Mouse (Mus musculus) 3134 (cell line): ENCODE data around the gene Zfp445.

ENCODE experiments used
- DNase-seq: peaks from one replicate; pipeline ENCODE4 v3.0.0-alpha.2; 2011; ENCODE audit warnings: low spot score; ENCODE audit not compliant: insufficient read length; ENCODE audit errors: extremely low read depth

Gene Zfp445

DNA sequence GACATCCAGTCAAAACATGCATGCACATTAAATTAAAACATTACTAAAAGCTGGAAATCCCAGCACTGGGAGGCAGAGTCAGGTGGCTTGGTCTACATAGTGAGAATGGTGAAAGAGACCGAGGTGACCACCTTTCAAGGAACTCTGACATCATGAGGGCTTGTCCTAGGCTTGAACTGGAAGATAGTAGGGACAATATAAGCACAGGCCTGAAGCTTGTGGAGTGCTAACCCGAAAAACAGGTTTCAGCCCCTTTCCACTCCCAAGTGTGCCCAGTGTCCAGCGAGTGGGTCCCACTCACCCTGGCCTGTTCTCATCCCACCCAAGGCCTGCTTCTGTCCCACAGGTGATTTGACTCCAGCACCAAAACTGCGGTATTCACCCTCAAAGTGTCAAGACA is 28.6 kb downstream of the Zfp445 start:
- DNase-seq, result no peak

DNA sequence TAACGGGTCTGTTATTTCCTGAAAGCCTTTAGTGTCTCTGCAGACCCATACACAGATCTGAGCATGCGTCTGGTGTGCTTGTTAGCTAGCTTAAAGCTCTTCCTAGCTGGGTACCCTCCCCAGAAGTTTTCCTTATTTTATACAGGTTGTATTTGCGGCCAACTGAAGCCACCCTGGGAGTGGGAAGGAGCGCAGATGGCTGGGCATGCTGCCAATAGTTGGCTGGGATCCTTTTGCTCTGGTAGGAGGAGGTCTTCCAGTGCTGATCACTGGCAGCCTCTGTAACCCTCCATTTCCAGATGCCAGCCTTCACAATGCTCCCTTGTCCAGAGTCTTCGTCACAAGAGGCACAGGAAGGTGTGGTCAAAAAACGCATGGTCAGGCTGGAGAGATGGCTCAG is 29.0 kb downstream of the Zfp445 start:
- DNase-seq, result peak; percentile 24

GRCm38 (mm10) chr9:122836126-122836525 is 29.7 kb downstream of the Zfp445 start:
- DNase-seq, result no peak

- DNase-seq, result no peak
Observed at GRCm38 (mm10) chr9:122829826-122830380, 35.9 kb downstream of the Zfp445 start.

DNA sequence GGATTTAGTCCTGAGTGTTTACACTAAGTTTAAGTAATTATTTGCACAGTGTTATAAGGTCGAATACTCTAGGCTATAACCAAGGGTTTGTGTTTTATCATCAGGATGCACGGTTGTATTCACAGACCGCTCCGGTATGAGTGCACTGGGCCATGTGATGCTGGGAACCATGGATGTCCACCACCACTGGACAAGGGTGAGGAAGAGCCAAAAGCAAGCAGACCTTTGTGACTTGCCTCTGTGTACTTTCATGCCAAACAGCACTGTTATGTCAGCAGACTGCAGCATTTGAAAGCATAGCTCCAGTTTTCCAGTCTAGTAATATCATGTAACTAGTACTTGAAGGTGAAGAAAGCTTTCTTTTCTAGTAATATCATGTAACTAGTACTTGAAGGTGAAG is 39.1 kb downstream of the Zfp445 start:
- no peak for DNase-seq

GRCm38 (mm10) chr9:122823374-122824017 is 42.3 kb downstream of the Zfp445 start:
- no peak for DNase-seq

DNA sequence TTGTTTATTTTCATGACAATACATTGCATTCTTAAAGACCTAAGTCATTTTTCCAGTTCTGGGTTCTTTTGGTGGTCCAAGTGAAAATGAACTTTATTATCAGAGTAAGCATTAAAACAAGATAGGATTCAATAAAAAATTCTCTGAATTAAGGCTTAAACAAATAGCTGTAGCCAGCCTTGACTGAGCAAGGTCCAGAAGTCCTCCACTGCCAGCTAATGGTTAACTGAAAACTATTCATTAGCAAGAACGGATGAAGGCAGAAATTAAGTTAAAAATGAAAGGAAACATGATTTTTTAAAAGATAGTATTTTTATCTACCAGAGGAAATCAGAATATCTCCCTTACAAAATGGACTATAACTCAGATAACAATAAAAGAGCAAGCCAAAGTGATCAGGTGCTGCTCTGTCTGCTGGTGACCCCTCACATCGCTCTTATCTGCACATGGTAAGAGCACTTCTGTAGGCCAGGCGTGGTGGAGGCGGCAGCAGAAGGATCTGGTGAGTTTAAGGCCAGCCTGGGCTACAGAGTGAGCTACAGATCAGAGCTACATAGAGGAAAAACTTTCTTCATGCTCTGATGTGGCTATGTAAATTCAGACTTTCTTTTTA is 50.5 kb downstream of the Zfp445 start:
- no peak for DNase-seq

DNA sequence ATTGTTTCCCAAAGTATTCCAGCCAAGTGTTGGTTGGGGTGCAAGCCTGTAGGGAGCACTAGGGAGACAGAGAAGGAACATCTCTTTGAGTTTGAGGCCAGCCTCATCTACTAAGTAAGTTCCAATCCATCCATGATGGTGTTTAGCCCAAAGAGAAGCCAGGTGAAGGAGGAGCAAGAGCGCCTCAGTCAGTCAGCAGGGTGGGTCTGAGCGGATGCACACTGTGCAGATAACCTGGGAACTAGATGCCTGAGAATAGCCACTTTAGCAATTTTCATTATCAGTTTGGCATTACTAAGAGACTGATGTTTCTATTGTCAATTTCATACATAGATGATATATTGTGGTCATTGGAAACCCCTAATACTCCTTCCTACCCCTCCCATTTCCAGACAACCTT is 51.0 kb downstream of the Zfp445 start:
- DNase-seq, result no peak

GRCm38 (mm10) chr9:122812386-122812785 is 53.4 kb downstream of the Zfp445 start:
- DNase-seq, result no peak

- DNase-seq, result no peak
Observed at GRCm38 (mm10) chr9:122810212-122810611, 55.6 kb downstream of the Zfp445 start.

- no peak for DNase-seq
Observed at GRCm38 (mm10) chr9:122807186-122807585, 58.6 kb downstream of the Zfp445 start.

GRCm38 (mm10) chr9:122805845-122806341 is 59.9 kb downstream of the Zfp445 start:
- no peak for DNase-seq

DNA sequence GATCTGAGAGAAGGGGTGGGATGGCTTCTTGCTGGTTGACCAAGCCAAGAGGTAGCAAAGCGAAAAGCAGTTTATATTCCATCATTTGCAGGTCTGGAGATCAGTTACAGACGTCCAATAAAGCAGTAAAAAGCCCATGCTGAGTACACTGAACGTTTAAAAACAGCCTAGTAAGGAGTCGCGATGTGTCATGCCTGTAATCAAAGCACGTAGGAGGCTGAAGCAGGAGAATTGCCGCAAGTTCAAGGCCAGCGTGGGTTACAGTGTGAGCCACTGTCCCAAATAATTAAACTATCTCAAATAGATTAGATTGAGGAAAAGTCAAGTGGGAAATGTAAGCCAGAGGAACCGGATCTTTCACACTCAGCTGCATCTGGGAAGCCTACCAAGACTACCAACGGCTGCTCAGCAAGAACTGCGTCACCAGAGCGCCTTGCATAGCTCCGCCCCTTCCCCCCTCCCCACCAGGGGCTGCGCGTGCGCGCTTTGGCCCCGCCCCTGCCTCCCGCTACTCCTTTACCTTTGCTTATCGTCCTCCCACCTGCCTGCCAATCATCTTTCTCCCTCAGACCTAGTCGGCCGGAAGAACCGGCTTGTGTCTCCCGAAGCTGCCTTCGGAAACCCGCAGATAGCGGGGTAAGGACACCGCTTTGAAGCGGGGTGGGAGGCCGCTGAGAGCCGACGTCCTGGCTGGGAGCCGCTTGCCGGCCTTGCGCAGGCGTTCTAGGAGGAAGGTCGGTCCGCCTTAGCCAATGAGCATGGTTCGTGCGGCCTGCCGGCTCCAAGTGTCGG is 60.6 kb downstream of the Zfp445 start, which contains the start of gene Tcaim:
TSS of gene Tcaim (plus strand) at position 487 of the 792 bp plus-strand sequence.
- peak; percentile 95 for DNase-seq
